In genomic region chr2:74715504-74716241, GRCm38 (mm10) we compare ENCODE assay signal across 1 mouse cellular context.
TF ChIP-seq lines count a peak whose summit lies in the region.

No protein-coding gene starts in this region.

TF ChIP-seq in C2C12, 6 proteins besides CTCF, POLR2A, EP300 and RAD21:
- TF ChIP-seq CEBPB (IDR thresholded peaks at IDR 0.05; ENCODE audit: low read depth) (no peak), MYOG (IDR thresholded peaks at IDR 0.05; ENCODE audit: control insufficient read depth, extremely low read depth, insufficient read length) (no peak), FOSL1 (IDR thresholded peaks at IDR 0.05; ENCODE audit: insufficient read depth, low read length, poor library complexity, severe bottlenecking) (no peak), MYOD1 (IDR thresholded peaks at IDR 0.05; ENCODE audit: control insufficient read depth, insufficient read length, low read depth) (no peak), MAX (IDR thresholded peaks at IDR 0.05) (no peak), USF1 (IDR thresholded peaks at IDR 0.05; ENCODE audit: low read depth) (no peak)
